Mouse (Mus musculus): ENCODE data around the gene Kidins220.

DNA sequence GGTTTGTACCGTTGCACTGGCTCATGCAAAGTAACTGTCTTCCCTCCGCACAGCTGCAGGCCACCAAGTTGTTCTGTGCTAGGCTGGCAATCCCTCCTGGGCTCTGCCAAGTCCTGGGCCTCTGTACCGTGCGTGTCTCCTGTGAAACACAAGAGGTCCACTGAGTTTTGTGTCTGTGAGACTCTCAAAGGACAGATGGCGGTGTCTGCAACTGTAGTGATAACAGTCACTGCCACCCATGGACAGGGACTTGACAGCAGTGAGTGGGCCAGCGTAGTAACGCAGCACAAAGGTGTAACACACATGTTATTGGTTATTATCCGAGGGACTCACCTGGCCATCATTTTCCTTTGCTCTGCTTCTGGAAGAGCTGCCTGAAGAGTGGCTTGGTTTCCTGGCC lies 35.4 kb upstream of the Kidins220 start:
- no peak for TF ChIP-seq CTCF (IDR thresholded peaks at IDR 0.05)
- TF ChIP-seq POLR2A (IDR thresholded peaks at IDR 0.05; ENCODE audit: insufficient read depth, low read depth, low read length): no peak
- no peak for TF ChIP-seq EP300 (IDR thresholded peaks at IDR 0.05; ENCODE audit: insufficient read depth, low read depth, low read length)
